Mouse (Mus musculus): ENCODE measurements around the gene Cypt1.

Gene Cypt1

GRCm38 (mm10) chrX:16522569-16522968 lies at the start of gene Cypt1:
Gene Cypt1, plus strand, starts transcription at chrX:16522869.
- no peak for DNase-seq (ENCODE audit: low read depth, low spot score)

- DNase-seq (ENCODE audit: low read depth, low spot score), result no peak
Observed at GRCm38 (mm10) chrX:16546806-16547205, 24.1 kb downstream of the Cypt1 start.

- DNase-seq (ENCODE audit: low read depth, low spot score), result no peak
Observed at GRCm38 (mm10) chrX:16557061-16557460, 34.4 kb downstream of the Cypt1 start.

GRCm38 (mm10) chrX:16558501-16558900 lies 35.8 kb downstream of the Cypt1 start:
- no peak for DNase-seq (ENCODE audit: low read depth, low spot score)
